Mouse (Mus musculus) CH12.LX (cell line): ENCODE results near the gene Mob3b. TPM values are rescaled to one million over a fixed set of nuclear protein-coding genes. Genes with fewer than 3 reads are reported as not detected.

Experiments
- DNase-seq: peaks from one replicate; pipeline ENCODE4 v3.0.0-alpha.2; 2013; ENCODE audit errors: extremely low read depth
- H3K27ac ChIP-seq: 2 replicates; pipeline ENCODE4 v1.5.1; 2012; ENCODE audit warnings: low read depth, mild to moderate bottlenecking, control low read depth, moderate library complexity; ENCODE audit not compliant: insufficient read depth
- H3K27me3 ChIP-seq: replicated peaks from 2 replicates; pipeline ENCODE3; 2012; ENCODE audit warnings: inconsistent platforms
- H3K36me3 ChIP-seq, 2 experiments: replicated peaks in 1 of 2; 2 replicates each; pipeline versions ENCODE3 to v1.6.1; 2012; ENCODE audit warnings: inconsistent platforms in 1 of 2, low read length in 1 of 2, mild to moderate bottlenecking in 1 of 2, mixed read lengths in 1 of 2, moderate library complexity in 1 of 2; ENCODE audit not compliant: control insufficient read depth in 1 of 2, insufficient read depth in 1 of 2
- H3K4me1 ChIP-seq, 2 experiments: 2 replicates each; pipeline ENCODE4 v1.6.1; 2012; ENCODE audit warnings: inconsistent platforms in 1 of 2, moderate library complexity in 1 of 2; ENCODE audit not compliant: insufficient read depth in 2 of 2, control insufficient read depth in 1 of 2
- H3K4me2 ChIP-seq: 2 replicates; pipeline ENCODE4 v1.6.1; 2012; ENCODE audit warnings: low read depth, mild to moderate bottlenecking, control low read depth; ENCODE audit not compliant: poor library complexity, insufficient read depth, severe bottlenecking
- H3K4me3 ChIP-seq, 3 experiments: fragments of 150-350 bp in 1 of 3; sonication (generic) in 1 of 3; replicated peaks in 1 of 3; 2 replicates each; pipeline versions ENCODE3 to v1.5.1; 2011 to 2012; ENCODE audit warnings: low read depth in 2 of 3, low read length in 2 of 3, mild to moderate bottlenecking in 2 of 3, moderate library complexity in 2 of 3, control low read depth in 1 of 3, improper control_type of control experiment in 1 of 3, inconsistent platforms in 1 of 3, mixed read lengths in 1 of 3; ENCODE audit not compliant: poor library complexity in 1 of 3
- H3K79me2 ChIP-seq: replicated peaks from 2 replicates; pipeline ENCODE4 v1.6.1; 2012; ENCODE audit warnings: mild to moderate bottlenecking, moderate library complexity; ENCODE audit not compliant: control insufficient read depth, poor library complexity, insufficient read depth, severe bottlenecking; ENCODE audit errors: extremely low read depth
- H3K9ac ChIP-seq: 2 replicates; pipeline ENCODE4 v1.6.1; 2012; ENCODE audit warnings: low read depth, mild to moderate bottlenecking, control low read depth, moderate library complexity; ENCODE audit not compliant: insufficient read depth
- H3K9me3 ChIP-seq: replicated peaks from 2 replicates; pipeline ENCODE3; 2012; ENCODE audit warnings: low read length, inconsistent platforms, mixed read lengths
- BHLHE40 ChIP-seq: IDR thresholded peaks from 2 replicates; pipeline ENCODE4 v1.6.1; 2011; ENCODE audit warnings: mild to moderate bottlenecking, low read depth, low read length, improper control_type of control experiment
- CHD1 ChIP-seq: IDR thresholded peaks from 2 replicates; pipeline ENCODE4 v1.6.1; 2012; ENCODE audit warnings: low read depth, low read length, improper control_type of control experiment, inconsistent platforms
- CHD2 ChIP-seq: IDR thresholded peaks from 2 replicates; pipeline ENCODE4 v1.6.1; 2011; ENCODE audit warnings: low read length, improper control_type of control experiment
- CTCF ChIP-seq, 2 experiments: IDR thresholded peaks in 1 of 2; conservative IDR thresholded peaks in 1 of 2; 2 replicates each; pipeline ENCODE4 v1.5.1; 2011 to 2012; ENCODE audit warnings: low read depth in 2 of 2, low read length in 2 of 2, improper control_type of control experiment in 1 of 2, inconsistent platforms in 1 of 2, mild to moderate bottlenecking in 1 of 2, moderate library complexity in 1 of 2
- E2F4 ChIP-seq: IDR thresholded peaks from 2 replicates; pipeline ENCODE4 v1.6.1; 2011; ENCODE audit warnings: low read depth, low read length, improper control_type of control experiment; ENCODE audit not compliant: insufficient replicate concordance
- ELF1 ChIP-seq: IDR thresholded peaks from 2 replicates; pipeline ENCODE4 v1.6.1; 2014; ENCODE audit warnings: low read depth, mild to moderate bottlenecking, inconsistent platforms, low read length, improper control_type of control experiment
- EP300 ChIP-seq: IDR thresholded peaks from 2 replicates; pipeline ENCODE4 v1.6.1; 2011; ENCODE audit warnings: low read length, improper control_type of control experiment
- ETS1 ChIP-seq: conservative IDR thresholded peaks from 2 replicates; pipeline ENCODE4 v1.6.1; 2012; ENCODE audit warnings: low read depth, mild to moderate bottlenecking, inconsistent platforms, low read length, improper control_type of control experiment, moderate library complexity
- GABPA ChIP-seq: IDR thresholded peaks from 2 replicates; pipeline ENCODE4 v1.6.1; 2012; ENCODE audit warnings: low read depth, low read length, improper control_type of control experiment, inconsistent platforms; ENCODE audit not compliant: insufficient replicate concordance
- HCFC1 ChIP-seq: IDR thresholded peaks from 2 replicates; pipeline ENCODE4 v1.6.1; 2012; ENCODE audit warnings: low read depth, mild to moderate bottlenecking, inconsistent platforms, low read length, improper control_type of control experiment
- IRF4 ChIP-seq: IDR thresholded peaks from 2 replicates; pipeline ENCODE4 v1.6.1; 2014; ENCODE audit warnings: low read depth, mild to moderate bottlenecking, inconsistent platforms, low read length, improper control_type of control experiment
- JUN ChIP-seq: IDR thresholded peaks from 2 replicates; pipeline ENCODE4 v1.6.1; 2011; ENCODE audit warnings: low read depth, mild to moderate bottlenecking, low read length, improper control_type of control experiment, moderate library complexity; ENCODE audit not compliant: insufficient read depth
- JUND ChIP-seq: conservative IDR thresholded peaks from 2 replicates; pipeline ENCODE4 v1.6.1; 2011; ENCODE audit warnings: low read depth, low read length, improper control_type of control experiment
- KAT2A ChIP-seq: IDR thresholded peaks from 2 replicates; pipeline ENCODE4 v1.6.1; 2012; ENCODE audit warnings: low read length, improper control_type of control experiment, inconsistent platforms; ENCODE audit not compliant: insufficient replicate concordance
- MAFK ChIP-seq: IDR thresholded peaks from 2 replicates; pipeline ENCODE4 v1.6.1; 2011; ENCODE audit warnings: low read length, improper control_type of control experiment; ENCODE audit not compliant: insufficient replicate concordance
- MAX ChIP-seq: IDR thresholded peaks from 2 replicates; pipeline ENCODE4 v1.6.1; 2011; ENCODE audit warnings: low read length, improper control_type of control experiment
- MAZ ChIP-seq: IDR thresholded peaks from 2 replicates; pipeline ENCODE4 v1.6.1; 2012; ENCODE audit warnings: low read depth, mild to moderate bottlenecking, inconsistent platforms, low read length, improper control_type of control experiment, moderate library complexity
- MEF2A ChIP-seq: IDR thresholded peaks from 2 replicates; pipeline ENCODE4 v1.6.1; 2014; ENCODE audit warnings: low read depth, mild to moderate bottlenecking, inconsistent platforms, low read length, improper control_type of control experiment, borderline replicate concordance
- MXI1 ChIP-seq: IDR thresholded peaks from 2 replicates; pipeline ENCODE4 v1.6.1; 2011; ENCODE audit warnings: mild to moderate bottlenecking, low read depth, low read length, improper control_type of control experiment
- MYC ChIP-seq: IDR thresholded peaks from 2 replicates; pipeline ENCODE4 v1.6.1; 2011; ENCODE audit warnings: low read depth, mild to moderate bottlenecking, improper control_type of control experiment, low read length
- NELFE ChIP-seq: IDR thresholded peaks from 2 replicates; pipeline ENCODE4 v1.6.1; 2011; ENCODE audit warnings: low read depth, low read length, improper control_type of control experiment
- NRF1 ChIP-seq: IDR thresholded peaks from 2 replicates; pipeline ENCODE4 v1.6.1; 2014; ENCODE audit warnings: low read depth, mild to moderate bottlenecking, inconsistent platforms, low read length, improper control_type of control experiment, moderate library complexity
- PAX5 ChIP-seq: IDR thresholded peaks from 2 replicates; pipeline ENCODE4 v1.6.1; 2012; ENCODE audit warnings: low read length, inconsistent platforms, mixed read lengths
- POLR2A ChIP-seq: IDR thresholded peaks from 2 replicates; pipeline ENCODE4 v1.6.1; 2011; ENCODE audit warnings: low read depth, mild to moderate bottlenecking, improper control_type of control experiment, low read length
- POLR2AphosphoS2 ChIP-seq: IDR thresholded peaks from 2 replicates; pipeline ENCODE4 v1.6.1; 2011; ENCODE audit warnings: low read depth, low read length, improper control_type of control experiment
- RAD21 ChIP-seq: IDR thresholded peaks from 2 replicates; pipeline ENCODE4 v1.6.1; 2011; ENCODE audit warnings: low read depth, mild to moderate bottlenecking, low read length, improper control_type of control experiment, moderate library complexity
- RCOR1 ChIP-seq: conservative IDR thresholded peaks from 2 replicates; pipeline ENCODE4 v1.6.1; 2012; ENCODE audit warnings: low read depth, mild to moderate bottlenecking, inconsistent platforms, low read length, improper control_type of control experiment
- SIN3A ChIP-seq: IDR thresholded peaks from 2 replicates; pipeline ENCODE4 v1.6.1; 2012; ENCODE audit warnings: low read length, improper control_type of control experiment, inconsistent platforms
- SMC3 ChIP-seq: IDR thresholded peaks from 2 replicates; pipeline ENCODE4 v1.6.1; 2011; ENCODE audit warnings: low read depth, low read length, improper control_type of control experiment
- TBP ChIP-seq: conservative IDR thresholded peaks from 2 replicates; pipeline ENCODE4 v1.6.1; 2011; ENCODE audit warnings: low read depth, low read length, improper control_type of control experiment
- TCF12 ChIP-seq: IDR thresholded peaks from 2 replicates; pipeline ENCODE4 v1.6.1; 2014; ENCODE audit warnings: low read depth, mild to moderate bottlenecking, inconsistent platforms, low read length, improper control_type of control experiment
- UBTF ChIP-seq: IDR thresholded peaks from 2 replicates; pipeline ENCODE4 v1.6.1; 2012; ENCODE audit warnings: low read depth, mild to moderate bottlenecking, inconsistent platforms, low read length, improper control_type of control experiment, moderate library complexity
- USF1 ChIP-seq: IDR thresholded peaks from 2 replicates; pipeline ENCODE4 v1.6.1; 2014; ENCODE audit warnings: low read depth, mild to moderate bottlenecking, inconsistent platforms, low read length, improper control_type of control experiment
- ZC3H11A ChIP-seq: IDR thresholded peaks from 2 replicates; pipeline ENCODE4 v1.6.1; 2012; ENCODE audit warnings: low read depth, mild to moderate bottlenecking, inconsistent platforms, low read length, improper control_type of control experiment
- ZKSCAN1 ChIP-seq: IDR thresholded peaks from 2 replicates; pipeline ENCODE4 v1.6.1; 2012; ENCODE audit warnings: low read depth, inconsistent platforms, low read length, improper control_type of control experiment, borderline replicate concordance
- ZMIZ1 ChIP-seq: IDR thresholded peaks from 2 replicates; pipeline ENCODE4 v1.6.1; 2012; ENCODE audit warnings: low read depth, mild to moderate bottlenecking, inconsistent platforms, low read length, improper control_type of control experiment
- ZNF384 ChIP-seq: IDR thresholded peaks from 2 replicates; pipeline ENCODE4 v1.6.1; 2012; ENCODE audit warnings: low read depth, low read length, improper control_type of control experiment, inconsistent platforms
- dilution Hi-C: fragments of 300-500 bp; cut with MboI; formaldehyde crosslinking; loops from 2 replicates; pipeline ENCODE4 v1.14.3; 2020; ENCODE audit warnings: low sequenced_read_pairs; ENCODE audit not compliant: extremely low pct_unique_long_range_greater_than_20kb, extremely low pct_ligation_motif_present
- in situ Hi-C: fragments of 300-500 bp; cut with MboI; formaldehyde crosslinking; loops from 3 replicates; pipeline ENCODE4 v1.14.3; 2019; ENCODE audit warnings: low sequenced_read_pairs, low pct_ligation_motif_present, low pct_unique_long_range_greater_than_20kb, mixed read lengths
- polyA plus RNA-seq: library from polyadenylated mRNA; unstranded; fragments of >175 nt; gene quantifications from 2 replicates; pipeline ENCODE4 v1.2.1, GENCODE M21; 2012; ENCODE audit warnings: low read depth; ENCODE audit not compliant: insufficient read length
- total RNA-seq, 2 experiments: library from RNA; depleted of rRNA; stranded (reverse); fragments of 300-350 nt in 1 of 2; fragments of >200 nt in 1 of 2; gene quantifications; 2 replicates each; pipeline ENCODE4 v1.2.3; 2012 to 2014

The Mob3b gene
- total and polyA plus RNA-seq, 3 experiments: 3.5 to 11.7 (median 11.0) TPM

GRCm38 (mm10) chr4:35004473-35004872 is 152.8 kb downstream of the Mob3b start:
- DNase-seq: peak; percentile 74

DNA sequence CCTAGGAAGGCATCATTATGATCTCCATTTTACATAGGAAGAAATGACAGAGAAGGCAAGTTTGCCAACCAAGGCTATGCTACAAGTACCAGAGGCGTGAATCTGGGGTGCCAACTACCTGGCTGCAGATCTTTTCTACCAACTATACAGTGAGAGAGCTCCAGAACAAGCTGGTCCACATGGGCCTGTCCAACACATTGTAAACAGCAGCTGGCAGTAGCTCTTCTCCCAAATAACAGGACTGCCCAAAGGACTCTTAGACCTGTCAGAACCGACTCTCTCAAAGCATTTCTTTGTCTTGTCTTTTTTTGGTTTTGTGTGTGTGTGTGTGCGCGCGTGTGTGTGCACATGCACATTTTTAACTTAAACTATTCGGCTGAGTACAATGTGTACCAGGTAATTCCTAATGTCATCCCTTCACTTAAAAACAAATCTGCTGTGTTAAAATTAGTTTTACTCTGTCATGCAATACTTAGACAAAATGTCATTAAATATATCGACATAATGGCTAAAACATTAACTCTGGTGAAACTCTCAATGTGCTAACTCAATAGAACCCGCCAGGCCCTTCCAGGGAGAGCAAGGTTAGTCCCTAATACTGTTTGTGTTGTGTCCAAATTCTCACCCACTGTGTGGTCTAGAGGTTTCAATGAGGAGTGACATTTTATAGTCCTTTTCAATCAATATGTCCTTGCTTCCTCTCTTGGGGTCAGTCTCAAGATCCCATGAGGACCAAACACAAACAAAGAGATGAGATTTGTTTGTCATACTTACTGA is 153.5 kb downstream of the Mob3b start:
- H3K9me3 ChIP-seq: no peaks in the 10 kb centered on the region
- DNase-seq: no peak
- no peaks in the 10 kb centered on the region for H3K27me3 ChIP-seq
- 0 out of 2 replicates have a peak overlapping the region, but pooled peaks have one; percentile 63 for H3K4me2 ChIP-seq
- no peak overlapping the region for H3K9ac ChIP-seq
- H3K36me3 ChIP-seq: peaks cover 0 to 6% of the 10 kb centered on the region in 2 experiments
- H3K4me3 ChIP-seq: no peak overlapping the region
- TF ChIP-seq USF1 (no peak), KAT2A (no peak), MAFK (no peak), NELFE (no peak), CHD2 (no peak), TBP (no peak), CTCF (conservative IDR thresholded peaks at IDR 0.05 in 1 of 2, IDR thresholded peaks at IDR 0.05 in 1 of 2; ENCODE audit: low read depth in 2 of 2, low read length in 2 of 2) (no peak), MXI1 (no peak), BHLHE40 (no peak), E2F4 (no peak), JUN (no peak), ELF1 (no peak), MYC (no peak), RCOR1 (no peak), SIN3A (no peak), NRF1 (no peak), SMC3 (no peak), ZKSCAN1 (no peak), TCF12 (no peak), MAX (no peak)
- dilution Hi-C loops: no loop called here
- H3K79me2 ChIP-seq: no peaks in the 10 kb centered on the region
- in situ Hi-C loops: no loop called here
- H3K4me1 ChIP-seq: peaks cover 6 to 54% of the 10 kb centered on the region in 2 experiments
- no peak overlapping the region for H3K27ac ChIP-seq

More at GRCm38 (mm10) chr4:35004473-35004872, 152.8 kb downstream of the Mob3b start:
- TF ChIP-seq RAD21 (no peak), UBTF (no peak), CHD1 (no peak), BHLHE40 (no peak), POLR2A (no peak), JUND (no peak), MEF2A (peak; percentile 41; the same call in 1 of the 2 replicates), MAX (no peak), GABPA (no peak), ZC3H11A (no peak), CHD2 (no peak), POLR2AphosphoS2 (no peak), HCFC1 (no peak), PAX5 (no peak), EP300 (peak; percentile 68), TCF12 (0 out of 2 replicates have a peak, but pooled peaks have one; percentile 23), CTCF (conservative IDR thresholded peaks at IDR 0.05 in 1 of 2, IDR thresholded peaks at IDR 0.05 in 1 of 2; ENCODE audit: low read depth in 2 of 2, low read length in 2 of 2) (no peak), MXI1 (no peak), NELFE (no peak), ZMIZ1 (no peak), SMC3 (no peak), ZNF384 (peak; percentile 47; the same call in 1 of the 2 replicates), MAZ (no peak), TBP (no peak), ETS1 (peak; percentile 56; the same call in 1 of the 2 replicates), SIN3A (no peak), IRF4 (peak; percentile 17; the same call in 1 of the 2 replicates), USF1 (no peak), ELF1 (peak; percentile 73)
- Histone ChIP-seq H3K27me3 (no peaks in the 10 kb centered on the region), H3K4me3 (no peak overlapping the region), H3K27ac (no peak overlapping the region), H3K9ac (no peak overlapping the region), H3K4me1 (peaks cover 6 to 59% of the 10 kb centered on the region in 2 experiments), H3K4me2 (0 out of 2 replicates have a peak overlapping the region, but pooled peaks have one; percentile 63), H3K79me2 (no peaks in the 10 kb centered on the region), H3K9me3 (no peaks in the 10 kb centered on the region), H3K36me3 (peaks cover 0 to 8% of the 10 kb centered on the region in 2 experiments)
- dilution Hi-C loops (no loop called here), in situ Hi-C loops (no loop called here)
